8 mouse cellular contexts compared by ENCODE assay signal in the genomic region with DNA sequence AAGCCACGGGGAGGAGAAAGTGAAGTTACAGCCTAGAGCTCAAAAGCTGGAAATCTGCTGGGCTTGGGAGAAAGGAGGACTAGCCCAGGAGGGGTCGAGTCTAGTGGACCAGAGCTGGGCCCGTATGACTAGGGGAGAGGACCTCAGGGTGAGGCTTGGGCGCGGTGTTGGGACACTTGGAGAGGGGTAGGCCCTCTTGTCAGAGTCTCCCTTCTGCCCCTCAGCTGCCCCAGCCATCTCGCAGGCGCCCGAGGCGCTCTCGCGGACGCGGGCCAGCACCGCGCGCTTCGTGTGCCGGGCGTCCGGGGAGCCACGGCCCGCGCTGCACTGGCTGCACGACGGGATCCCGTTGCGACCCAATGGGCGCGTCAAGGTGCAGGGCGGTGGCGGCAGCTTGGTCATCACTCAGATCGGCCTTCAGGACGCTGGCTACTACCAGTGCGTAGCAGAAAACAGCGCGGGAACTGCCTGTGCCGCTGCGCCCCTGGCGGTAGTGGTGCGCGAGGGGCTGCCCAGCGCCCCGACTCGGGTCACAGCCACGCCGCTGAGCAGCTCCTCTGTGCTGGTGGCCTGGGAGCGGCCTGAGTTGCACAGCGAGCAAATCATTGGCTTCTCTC. TPM values are rescaled to one million over a fixed set of nuclear protein-coding genes. Genes with fewer than 3 reads are reported as not detected.
DNase-seq lines count a peak whose midpoint lies in the region; ATAC-seq and TF ChIP-seq lines count a peak whose summit lies in the region.

No protein-coding gene starts in this region.

- no peaks in the 10 kb centered on the region for H3K9me3 ChIP-seq in heart, embryonic 12.5 days (replicated peaks)
- H3K9me3 ChIP-seq in kidney, postnatal 0 days (replicated peaks; ENCODE audit: low read length) = no peaks in the 10 kb centered on the region
- no peaks in the 10 kb centered on the region for H3K9me3 ChIP-seq in stomach, embryonic 15.5 days

- TF ChIP-seq CTCF in kidney, postnatal 0 days (IDR thresholded peaks at IDR 0.05; ENCODE audit: low read depth) = peak; percentile 77

- peak overlapping the region; percentile 52 for H3K4me3 ChIP-seq in heart, embryonic 12.5 days
- peak overlapping the region; percentile 24; the same call in 1 of the 2 replicates for H3K4me3 ChIP-seq in kidney, postnatal 0 days (replicated peaks; ENCODE audit: low read depth, low read length)
- peak overlapping the region; percentile 34 for H3K4me3 ChIP-seq in stomach, embryonic 15.5 days (replicated peaks)

- H3K4me1 ChIP-seq in heart, embryonic 12.5 days (replicated peaks) = peaks cover 11% of the 10 kb centered on the region
- H3K4me1 ChIP-seq in kidney, postnatal 0 days (replicated peaks; ENCODE audit: insufficient read depth, low read length) = no peaks in the 10 kb centered on the region
- peaks cover 10% of the 10 kb centered on the region; the same call in 1 of the 2 replicates for H3K4me1 ChIP-seq in stomach, embryonic 15.5 days

- peak; percentile 19 to 26 for DNase-seq in lung, adult 18-20 months
- no peak for DNase-seq in lung, postnatal 25 days (ENCODE audit: low spot score)
- DNase-seq in cerebellum, adult 9-11 months = peak; percentile 37
- peak; percentile 82 for DNase-seq in kidney, postnatal 0 days (ENCODE audit: low spot score)
- peak; percentile 76 to 80 for DNase-seq in lung, postnatal 4 days
- no peak for DNase-seq in left cerebral cortex, postnatal 25 days (ENCODE audit: low spot score in 2 of 2)

- peak overlapping the region; percentile 92 for H3K4me2 ChIP-seq in heart, embryonic 12.5 days
- H3K4me2 ChIP-seq in kidney, postnatal 0 days (ENCODE audit: low read length) = peak overlapping the region; percentile 69
- H3K4me2 ChIP-seq in stomach, embryonic 15.5 days = peak overlapping the region; percentile 70

- 0 out of 2 replicates have a peak, but pooled peaks cover 11% of the 10 kb centered on the region for H3K36me3 ChIP-seq in heart, embryonic 12.5 days
- no peaks in the 10 kb centered on the region for H3K36me3 ChIP-seq in kidney, postnatal 0 days (ENCODE audit: insufficient read depth, low read length)
- H3K36me3 ChIP-seq in stomach, embryonic 15.5 days = peaks cover 12% of the 10 kb centered on the region; the same call in 1 of the 2 replicates

- peak; percentile 33; the same call in 1 of the 2 replicates for ATAC-seq in heart, embryonic 12.5 days (ENCODE audit: insufficient number of reproducible peaks, low FRiP score)
- peak; percentile 37; the same call in 1 of the 2 replicates for ATAC-seq in kidney, postnatal 0 days (replicated peaks; ENCODE audit: low FRiP score, low read depth)
- peak; percentile 42; the same call in 1 of the 2 replicates for ATAC-seq in stomach, embryonic 15.5 days (ENCODE audit: insufficient read depth, low FRiP score, low read depth)

- no peak overlapping the region for H3K27ac ChIP-seq in heart, embryonic 12.5 days (ENCODE audit: poor library complexity, severe bottlenecking)
- no peak overlapping the region for H3K27ac ChIP-seq in kidney, postnatal 0 days
- no peak overlapping the region for H3K27ac ChIP-seq in stomach, embryonic 15.5 days

- peaks cover 48% of the 10 kb centered on the region for H3K27me3 ChIP-seq in heart, embryonic 12.5 days (replicated peaks)
- H3K27me3 ChIP-seq in kidney, postnatal 0 days (ENCODE audit: insufficient read depth, low read length) = 0 out of 2 replicates have a peak, but pooled peaks cover 9% of the 10 kb centered on the region
- no peaks in the 10 kb centered on the region; the same call in 1 of the 2 replicates for H3K27me3 ChIP-seq in stomach, embryonic 15.5 days (replicated peaks)

- intact Hi-C loops in left cerebral cortex, postnatal 25 days (cut with DNase I) = loop anchor here (5.0 kb wide), 1 partner anchor 41 kb away; no protein-coding TSS in a partner anchor

- peak overlapping the region; percentile 66 for H3K9ac ChIP-seq in heart, embryonic 12.5 days
- H3K9ac ChIP-seq in kidney, postnatal 0 days (ENCODE audit: low read depth, low read length) = no peak overlapping the region
- no peak overlapping the region for H3K9ac ChIP-seq in stomach, embryonic 15.5 days

- WGBS in heart, embryonic 12.5 days = 3% methylated on average over 46 of the region's 48 CpGs
- 5% methylated on average over 48 of the region's 48 CpGs for WGBS in kidney, postnatal 0 days
- WGBS in stomach, embryonic 15.5 days = 11% methylated on average over 48 of the region's 48 CpGs

RNA-seq across cellular contexts. Expression of gene Igdcc3, which starts 17.3 kb away (rescaled TPM):
- 4.8 and 5.5 TPM in 2 replicates for polyA plus RNA-seq in heart, embryonic 12.5 days (2016; fragmentation: Nextera tagmentation; extraction: Ambion mirVana)
- 2.2 and 2.4 TPM in 2 replicates for polyA plus RNA-seq in kidney, postnatal 0 days (2015; fragmentation: Nextera tagmentation; extraction: Ambion mirVana)
- 1.5 TPM in 2 replicates for polyA plus RNA-seq in stomach, embryonic 15.5 days (2015; fragmentation: Nextera tagmentation; extraction: Ambion mirVana)
- 1 to 10 TPM; 1.5 to 2.2 TPM for total RNA-seq in left cerebral cortex, postnatal 25 days (2021)

RNA-seq across cellular contexts. Expression of gene Igdcc4, which starts 22.4 kb away (rescaled TPM):
- 12.9 and 13.0 TPM in 2 replicates for polyA plus RNA-seq in heart, embryonic 12.5 days (2016; fragmentation: Nextera tagmentation; extraction: Ambion mirVana)
- 4.9 and 5.2 TPM in 2 replicates for polyA plus RNA-seq in kidney, postnatal 0 days (2015; fragmentation: Nextera tagmentation; extraction: Ambion mirVana)
- polyA plus RNA-seq in stomach, embryonic 15.5 days (2015; fragmentation: Nextera tagmentation; extraction: Ambion mirVana) = 27.3 and 30.6 TPM in 2 replicates
- total RNA-seq in left cerebral cortex, postnatal 25 days (2021) = 10 to 100 TPM; 23.4 to 24.5 TPM

Comparison
In these comparisons a context has a peak if more than half of its experiments do, and no peak if none do; other contexts are left out.
1. DNase-seq: peak in lung, adult 18-20 months (2 of 2), cerebellum, adult 9-11 months (single experiment), kidney, postnatal 0 days (single experiment) and lung, postnatal 4 days (2 of 2); none in lung, postnatal 25 days (single experiment) and left cerebral cortex, postnatal 25 days (0 of 2).
2. Peak in every context shown above with its lines, with median percentiles within 50 percentile points of each other: ATAC-seq, H3K4me2 ChIP-seq and H3K4me3 ChIP-seq.